Mouse (Mus musculus) myocyte (in vitro differentiated cells): ENCODE measurements around the gene Nat8f5.

ENCODE experiments used
- MAX ChIP-seq: IDR thresholded peaks from one replicate; pipeline ENCODE4 v1.6.1; 2011; ENCODE audit warnings: low read depth, mild to moderate bottlenecking, control low read depth
- POLR2A ChIP-seq: IDR thresholded peaks from one replicate; pipeline ENCODE4 v1.6.1; 2011; ENCODE audit warnings: low read depth, mild to moderate bottlenecking, control low read depth, moderate library complexity; ENCODE audit not compliant: insufficient read length
- REST ChIP-seq: IDR thresholded peaks from one replicate; pipeline ENCODE4 v1.6.1; 2011; ENCODE audit warnings: mild to moderate bottlenecking, control low read depth, moderate library complexity; ENCODE audit not compliant: insufficient read depth, insufficient read length
- SRF ChIP-seq: IDR thresholded peaks from one replicate; pipeline ENCODE4 v1.6.1; 2011; ENCODE audit warnings: low read depth; ENCODE audit not compliant: control insufficient read depth, insufficient read length

DNA sequence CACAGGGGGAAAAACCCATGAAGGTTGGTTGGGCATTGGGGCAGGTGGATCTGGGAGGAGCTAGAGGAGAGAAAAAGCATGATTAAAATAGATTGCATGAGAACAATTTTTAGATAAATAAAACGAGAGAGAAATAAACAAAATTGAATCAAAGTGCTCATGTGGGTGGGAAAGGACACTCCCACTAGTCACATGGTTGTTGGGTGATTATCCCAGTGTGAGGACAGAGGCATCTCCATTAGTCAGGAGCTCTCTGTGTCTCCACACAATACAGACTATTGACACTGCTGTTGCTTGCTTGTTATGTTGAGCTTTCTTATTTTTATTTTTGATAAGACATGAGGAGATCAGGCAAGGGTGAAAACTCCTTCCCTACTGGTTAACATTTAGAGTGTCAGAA, 26.1 kb upstream of the Nat8f5 start:
- no peak for TF ChIP-seq MAX
- TF ChIP-seq POLR2A: no peak
- TF ChIP-seq SRF: no peak
- no peak for TF ChIP-seq REST
